Mouse (Mus musculus) liver, adult 2 months (tissue): ENCODE measurements at regions not wholly inside any gene's neighbourhood (a gene's known extent, or its start where the extent isn't known, plus 50 kb on each side); places are given as distances from the start of the nearest gene placed in this dataset.

Source experiments
- DNase-seq: peaks from one replicate; pipeline ENCODE4 v3.0.0-alpha.2; 2011; ENCODE audit warnings: low read depth, low spot score; ENCODE audit errors: extremely low read depth
- H3K27ac ChIP-seq: fragments of 200-500 bp; replicated peaks from 2 replicates; pipeline ENCODE4 v1.5.1; 2012; ENCODE audit warnings: low read depth, mild to moderate bottlenecking, control low read depth, inconsistent platforms, low read length; ENCODE audit not compliant: insufficient read depth
- H3K27me3 ChIP-seq: fragments of 200-500 bp; 2 replicates; pipeline ENCODE4 v1.6.1; 2012; ENCODE audit warnings: mild to moderate bottlenecking, moderate library complexity, low read length, inconsistent platforms; ENCODE audit not compliant: control insufficient read depth, insufficient read depth
- H3K36me3 ChIP-seq: fragments of 200-500 bp; 2 replicates; pipeline ENCODE4 v1.6.1; 2012; ENCODE audit warnings: low read length, inconsistent platforms; ENCODE audit not compliant: control insufficient read depth, insufficient read depth
- H3K4me1 ChIP-seq: fragments of 200-500 bp; 2 replicates; pipeline ENCODE4 v1.6.1; 2011; ENCODE audit warnings: low read length; ENCODE audit not compliant: control insufficient read depth, insufficient read depth
- H3K4me3 ChIP-seq: fragments of 200-500 bp; 2 replicates; pipeline ENCODE4 v1.5.1; 2011; ENCODE audit warnings: low read depth, mild to moderate bottlenecking, control low read depth, low read length, moderate library complexity; ENCODE audit not compliant: insufficient read depth
- H3K79me2 ChIP-seq: fragments of 200-500 bp; 2 replicates; pipeline ENCODE4 v1.6.1; 2012; ENCODE audit warnings: inconsistent platforms, mild to moderate bottlenecking, low read length, moderate library complexity; ENCODE audit not compliant: control insufficient read depth, insufficient read depth
- H3K9ac ChIP-seq: fragments of 200-500 bp; 2 replicates; pipeline ENCODE4 v1.6.1; 2012; ENCODE audit warnings: low read depth, mild to moderate bottlenecking, control low read depth, inconsistent platforms, low read length
- CTCF ChIP-seq: fragments of 200-500 bp; IDR thresholded peaks from 2 replicates; pipeline ENCODE4 v1.5.1; 2011; ENCODE audit warnings: low read depth, low read length, control low read depth
- POLR2A ChIP-seq: fragments of 200-500 bp; IDR thresholded peaks from 2 replicates; pipeline ENCODE4 v1.6.1; 2011; ENCODE audit warnings: low read length, control low read depth; ENCODE audit not compliant: insufficient read depth; ENCODE audit errors: extremely low read depth
- whole genome bisulfite sequencing: fragments of 180-500 bp; shearing (Covaris S2); methylation state at CpG from one replicate; pipeline ENCODE4 v1.1.7; 2018; 5-methylcytosine and 5-hydroxymethylcytosine counted together

DNA sequence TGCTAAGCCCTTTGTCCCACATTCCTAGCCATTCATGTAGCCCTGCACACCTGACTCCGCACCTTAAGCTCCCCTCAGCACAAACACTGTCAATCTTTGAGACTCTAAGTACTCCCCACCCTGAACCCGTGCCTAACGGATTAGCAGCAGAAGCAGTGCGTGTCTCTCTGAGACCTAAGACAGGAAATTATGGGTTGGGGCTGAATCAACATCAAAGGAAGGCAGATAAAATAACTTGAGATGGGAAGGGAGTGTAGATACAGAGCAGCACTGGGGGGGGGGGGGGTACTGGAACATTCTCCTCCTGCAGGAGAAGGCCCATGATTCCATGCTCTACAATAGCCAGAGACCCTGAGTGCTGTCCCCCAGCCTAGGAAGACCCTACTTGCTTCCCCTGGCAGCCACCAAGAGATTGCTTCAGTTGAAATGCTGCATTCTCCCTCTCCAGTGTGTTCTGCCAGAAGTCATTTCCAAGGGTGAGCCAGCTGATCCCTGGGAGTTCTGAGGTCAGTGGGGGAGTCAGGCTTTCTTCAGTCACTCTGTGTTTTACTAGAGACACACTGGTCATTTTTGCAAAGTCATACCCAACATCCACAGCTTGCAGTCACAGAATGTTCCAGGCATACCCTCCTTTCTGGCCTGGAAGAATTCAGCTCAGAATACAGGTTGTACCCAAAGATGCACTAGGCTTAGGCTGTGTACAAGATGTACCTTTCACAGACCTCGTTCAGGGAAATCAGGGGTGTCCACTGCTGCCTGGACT lies 71.4 kb downstream of the Rhob start:
- Histone ChIP-seq H3K27ac (no peak overlapping the region), H3K36me3 (no peaks in the 10 kb centered on the region), H3K79me2 (no peaks in the 10 kb centered on the region), H3K4me1 (peaks cover 12% of the 10 kb centered on the region), H3K4me3 (no peak overlapping the region), H3K9ac (no peak overlapping the region), H3K27me3 (no peaks in the 10 kb centered on the region)
- WGBS: 84% methylated on average over 5 of the region's 5 CpGs
- DNase-seq: no peak
- no peak for TF ChIP-seq CTCF
- no peak for TF ChIP-seq POLR2A

DNA sequence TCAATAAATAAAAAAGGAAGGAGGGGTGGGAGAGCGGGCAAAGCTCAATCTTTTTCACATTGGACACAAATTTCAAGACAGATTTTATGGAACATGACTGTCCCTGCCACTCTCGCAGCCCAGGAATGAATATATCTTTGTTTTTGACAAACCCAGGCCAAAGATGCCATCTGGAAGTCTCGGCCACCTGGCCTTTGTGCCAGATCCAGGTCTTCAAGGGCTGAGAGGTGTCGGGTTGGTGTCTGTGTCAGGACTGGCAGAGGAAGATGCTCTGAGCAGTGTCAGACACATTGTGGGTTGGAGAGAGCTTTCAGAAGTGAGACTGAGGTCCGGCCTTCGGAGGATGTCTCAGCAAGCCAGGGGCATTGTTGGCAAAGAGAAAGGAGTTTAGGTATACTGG lies 75.3 kb downstream of the Rhob start:
- no peak for TF ChIP-seq POLR2A

GRCm38 (mm10) chr12:8422676-8423075 lies 77.1 kb downstream of the Rhob start:
- Histone ChIP-seq H3K27ac (no peak overlapping the region), H3K79me2 (no peaks in the 10 kb centered on the region), H3K27me3 (no peaks in the 10 kb centered on the region), H3K4me3 (no peak overlapping the region), H3K36me3 (no peaks in the 10 kb centered on the region), H3K9ac (no peak overlapping the region), H3K4me1 (no peaks in the 10 kb centered on the region)
- TF ChIP-seq POLR2A: no peak
- no peak for TF ChIP-seq CTCF
- DNase-seq: no peak
- 86% methylated on average over 5 of the region's 5 CpGs for WGBS

More for the DNA sequence above, 75.3 kb downstream of the Rhob start:
- Histone ChIP-seq H3K27me3 (no peaks in the 10 kb centered on the region), H3K79me2 (no peaks in the 10 kb centered on the region), H3K36me3 (no peaks in the 10 kb centered on the region), H3K4me3 (no peak overlapping the region), H3K4me1 (no peaks in the 10 kb centered on the region; the same call in 1 of the 2 replicates), H3K9ac (no peak overlapping the region), H3K27ac (no peak overlapping the region)
- WGBS: 97% methylated on average over 6 of the region's 6 CpGs
- DNase-seq: no peak

DNA sequence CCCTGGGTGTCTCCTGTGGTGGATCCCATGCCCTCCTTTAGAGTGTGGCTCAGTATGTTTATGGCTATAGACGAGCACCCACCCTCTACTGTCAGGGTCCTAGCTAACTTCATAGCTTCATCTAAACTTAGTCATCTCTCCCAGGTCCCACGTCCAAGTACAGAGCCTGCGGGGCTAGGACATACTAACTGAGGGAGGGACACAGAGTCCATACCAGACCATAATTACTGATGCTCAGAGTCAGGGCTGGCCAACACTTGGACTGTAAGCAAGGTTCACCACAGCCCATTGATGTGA lies 78.6 kb downstream of the Rhob start:
- DNase-seq: no peak

GRCm38 (mm10) chr12:8420511-8421270 lies 79.1 kb downstream of the Rhob start:
- Histone ChIP-seq H3K36me3 (no peaks in the 10 kb centered on the region), H3K27me3 (no peaks in the 10 kb centered on the region), H3K79me2 (no peaks in the 10 kb centered on the region), H3K4me1 (no peaks in the 10 kb centered on the region), H3K4me3 (no peak overlapping the region), H3K27ac (no peak overlapping the region), H3K9ac (no peak overlapping the region)
- DNase-seq: no peak
- 88% methylated on average over 9 of the region's 9 CpGs for WGBS
- TF ChIP-seq CTCF: no peak
- TF ChIP-seq POLR2A: no peak

More for the DNA sequence above, 78.6 kb downstream of the Rhob start:
- Histone ChIP-seq H3K36me3 (no peaks in the 10 kb centered on the region), H3K4me1 (no peaks in the 10 kb centered on the region), H3K27me3 (no peaks in the 10 kb centered on the region), H3K79me2 (no peaks in the 10 kb centered on the region), H3K4me3 (no peak overlapping the region), H3K9ac (no peak overlapping the region), H3K27ac (no peak overlapping the region)
- 98% methylated on average over 3 of the region's 3 CpGs for whole genome bisulfite sequencing
- TF ChIP-seq CTCF: no peak
- TF ChIP-seq POLR2A: no peak

GRCm38 (mm10) chr12:8418890-8419289 lies 80.9 kb downstream of the Rhob start:
- Histone ChIP-seq H3K36me3 (no peaks in the 10 kb centered on the region), H3K27ac (no peak overlapping the region), H3K79me2 (no peaks in the 10 kb centered on the region), H3K4me1 (no peaks in the 10 kb centered on the region), H3K4me3 (no peak overlapping the region), H3K9ac (no peak overlapping the region), H3K27me3 (no peaks in the 10 kb centered on the region)
- DNase-seq: no peak
- TF ChIP-seq CTCF (no peak), POLR2A (no peak)
- WGBS: 77% methylated on average over 5 of the region's 5 CpGs
